Mouse (Mus musculus) neural tube, embryonic 13.5 days (tissue): ENCODE results near the gene Adrm1. TPM values are rescaled to one million over a fixed set of nuclear protein-coding genes. Genes with fewer than 3 reads are reported as not detected.

Source experiments
- ATAC-seq: fragments of 200-750 bp; cut with Nextera tagmentation; 2 replicates; pipeline ENCODE4 v1.8.0; 2017; ENCODE audit warnings: low read depth, mild to moderate bottlenecking, moderate TSS enrichment, moderate library complexity
- H3K27ac ChIP-seq: fragments of 300-500 bp; sonication (generic); replicated peaks from 2 replicates; pipeline ENCODE4 v1.5.1; 2015; ENCODE audit warnings: moderate library complexity, mild to moderate bottlenecking, inconsistent platforms
- H3K27me3 ChIP-seq: fragments of 300-500 bp; sonication (generic); 2 replicates; pipeline ENCODE4 v1.6.1; 2015; ENCODE audit warnings: mild to moderate bottlenecking, inconsistent platforms
- H3K36me3 ChIP-seq: fragments of 300-500 bp; sonication (generic); 2 replicates; pipeline ENCODE4 v1.6.1; 2015; ENCODE audit warnings: mild to moderate bottlenecking, inconsistent platforms
- H3K4me1 ChIP-seq: fragments of 300-500 bp; sonication (generic); replicated peaks from 2 replicates; pipeline ENCODE4 v1.6.1; 2015; ENCODE audit warnings: inconsistent platforms
- H3K4me2 ChIP-seq: fragments of 300-500 bp; sonication (generic); 2 replicates; pipeline ENCODE4 v1.6.1; 2015; ENCODE audit warnings: inconsistent platforms, mild to moderate bottlenecking, moderate library complexity
- H3K4me3 ChIP-seq: fragments of 300-500 bp; sonication (generic); 2 replicates; pipeline ENCODE4 v1.5.1; 2015; ENCODE audit warnings: mild to moderate bottlenecking, inconsistent platforms
- H3K9ac ChIP-seq: fragments of 300-500 bp; sonication (generic); 2 replicates; pipeline ENCODE4 v1.6.1; 2015; ENCODE audit warnings: moderate library complexity, mild to moderate bottlenecking, inconsistent platforms
- H3K9me3 ChIP-seq: fragments of 300-500 bp; sonication (generic); 2 replicates; pipeline ENCODE4 v1.6.1; 2016; ENCODE audit warnings: inconsistent platforms
- WGBS: fragments of 180-500 bp; shearing (Covaris S2); methylation state at CpG from one replicate; pipeline ENCODE4 v1.1.7; 2015; 5-methylcytosine and 5-hydroxymethylcytosine counted together
- polyA plus RNA-seq: library from polyadenylated mRNA; unstranded; fragments of >200 nt; fragmentation: Nextera tagmentation; extraction: Ambion mirVana; gene quantifications from 2 replicates; pipeline ENCODE4 v1.2.1, GENCODE M21; 2015

Adrm1 gene
- polyA plus RNA-seq, 1 experiment from 2014 or later, result 208 TPM

- no peak overlapping the region for H3K27ac ChIP-seq
- no peaks in the 10 kb centered on the region for H3K9me3 ChIP-seq
- ATAC-seq, result no peak
- H3K36me3 ChIP-seq, result no peaks in the 10 kb centered on the region
- no peak overlapping the region for H3K4me3 ChIP-seq
- H3K4me1 ChIP-seq, result peaks cover 39% of the 10 kb centered on the region
- no peaks in the 10 kb centered on the region for H3K27me3 ChIP-seq
- no peak overlapping the region for H3K9ac ChIP-seq
- H3K4me2 ChIP-seq, result no peak overlapping the region
- 44% methylated on average over 7 of the region's 7 CpGs for WGBS
Measured at GRCm38 (mm10) chr2:180207840-180208239, 36.6 kb downstream of the Adrm1 start.

DNA sequence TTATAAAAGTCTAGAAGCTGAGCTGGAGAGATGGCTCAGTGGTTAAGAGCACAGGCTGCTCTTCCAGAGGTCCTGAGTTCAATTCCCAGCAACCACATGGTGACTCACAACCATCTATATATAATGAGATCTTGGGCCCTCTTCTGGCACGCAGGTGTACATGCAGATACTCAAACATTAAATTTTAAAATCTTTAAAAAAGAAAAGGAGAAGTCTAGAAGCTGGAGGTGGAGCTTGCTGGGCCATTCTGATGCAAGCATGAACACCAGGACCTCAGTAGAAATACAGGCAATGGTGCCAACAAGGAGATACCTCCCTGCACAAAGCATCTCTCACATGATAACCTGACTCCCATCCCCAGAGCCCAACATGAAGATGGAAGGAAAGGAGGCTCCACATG, 37.7 kb downstream of the Adrm1 start:
- Histone ChIP-seq H3K9me3 (no peaks in the 10 kb centered on the region), H3K4me3 (no peak overlapping the region), H3K4me2 (no peak overlapping the region), H3K27ac (no peak overlapping the region), H3K9ac (no peak overlapping the region), H3K27me3 (no peaks in the 10 kb centered on the region), H3K4me1 (peaks cover 33% of the 10 kb centered on the region), H3K36me3 (no peaks in the 10 kb centered on the region)
- 95% methylated on average over 1 of the region's 1 CpGs for WGBS
- no peak for ATAC-seq

- Histone ChIP-seq H3K27me3 (no peaks in the 10 kb centered on the region), H3K4me2 (no peak overlapping the region), H3K27ac (no peak overlapping the region), H3K4me3 (no peak overlapping the region), H3K9me3 (no peaks in the 10 kb centered on the region), H3K9ac (no peak overlapping the region), H3K36me3 (no peaks in the 10 kb centered on the region), H3K4me1 (peaks cover 20% of the 10 kb centered on the region)
- 92% methylated on average over 3 of the region's 3 CpGs for WGBS
- no peak for ATAC-seq
Measured at GRCm38 (mm10) chr2:180212255-180212654, 41.0 kb downstream of the Adrm1 start.

- Histone ChIP-seq H3K27ac (no peak overlapping the region), H3K4me2 (no peak overlapping the region), H3K4me1 (peaks cover 28% of the 10 kb centered on the region), H3K36me3 (no peaks in the 10 kb centered on the region), H3K9me3 (no peaks in the 10 kb centered on the region), H3K9ac (no peak overlapping the region), H3K4me3 (no peak overlapping the region), H3K27me3 (no peaks in the 10 kb centered on the region)
- ATAC-seq, result no peak
- WGBS, result 83% methylated on average over 4 of the region's 4 CpGs
Measured at GRCm38 (mm10) chr2:180214352-180214978, 43.2 kb downstream of the Adrm1 start.

GRCm38 (mm10) chr2:180215011-180215461, 43.8 kb downstream of the Adrm1 start:
- 74% methylated on average over 8 of the region's 8 CpGs for WGBS
- Histone ChIP-seq H3K27ac (no peak overlapping the region), H3K9me3 (no peaks in the 10 kb centered on the region), H3K9ac (no peak overlapping the region), H3K36me3 (no peaks in the 10 kb centered on the region), H3K27me3 (no peaks in the 10 kb centered on the region), H3K4me3 (no peak overlapping the region), H3K4me1 (peaks cover 28% of the 10 kb centered on the region), H3K4me2 (no peak overlapping the region)
- no peak for ATAC-seq

- Histone ChIP-seq H3K27me3 (no peaks in the 10 kb centered on the region), H3K27ac (no peak overlapping the region), H3K4me3 (no peak overlapping the region), H3K9ac (no peak overlapping the region), H3K9me3 (no peaks in the 10 kb centered on the region), H3K36me3 (no peaks in the 10 kb centered on the region), H3K4me1 (peaks cover 28% of the 10 kb centered on the region), H3K4me2 (no peak overlapping the region)
- WGBS, result 70% methylated on average over 6 of the region's 6 CpGs
- ATAC-seq, result no peak
Measured at GRCm38 (mm10) chr2:180215951-180216350, 44.7 kb downstream of the Adrm1 start.

DNA sequence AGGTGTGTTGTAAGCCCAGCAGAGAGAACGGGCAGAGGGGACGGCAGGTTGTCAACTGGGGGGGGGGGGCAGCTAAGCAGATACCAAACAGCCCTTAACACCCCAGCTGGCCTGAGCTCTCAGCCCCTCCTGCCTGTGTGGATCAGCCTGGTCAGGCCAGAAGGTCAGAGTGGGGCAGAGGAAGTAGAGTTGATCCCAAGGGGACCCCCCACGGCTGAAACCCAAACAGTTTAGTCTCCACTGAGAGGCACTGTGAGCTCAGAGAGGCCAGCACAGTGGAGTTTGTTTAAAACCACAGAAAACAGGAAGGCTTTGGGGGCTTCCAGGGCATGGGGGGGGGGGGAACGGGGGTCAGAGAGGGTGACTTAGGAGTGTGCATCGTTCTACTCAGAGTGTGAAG, 45.6 kb downstream of the Adrm1 start:
- no peak overlapping the region for H3K4me3 ChIP-seq
- H3K27ac ChIP-seq, result no peak overlapping the region
- H3K9ac ChIP-seq, result no peak overlapping the region
- ATAC-seq, result no peak
- H3K4me2 ChIP-seq, result no peak overlapping the region
- no peaks in the 10 kb centered on the region for H3K36me3 ChIP-seq
- 67% methylated on average over 5 of the region's 5 CpGs for WGBS
- H3K27me3 ChIP-seq, result no peaks in the 10 kb centered on the region
- no peaks in the 10 kb centered on the region for H3K9me3 ChIP-seq
- H3K4me1 ChIP-seq, result peaks cover 28% of the 10 kb centered on the region

DNA sequence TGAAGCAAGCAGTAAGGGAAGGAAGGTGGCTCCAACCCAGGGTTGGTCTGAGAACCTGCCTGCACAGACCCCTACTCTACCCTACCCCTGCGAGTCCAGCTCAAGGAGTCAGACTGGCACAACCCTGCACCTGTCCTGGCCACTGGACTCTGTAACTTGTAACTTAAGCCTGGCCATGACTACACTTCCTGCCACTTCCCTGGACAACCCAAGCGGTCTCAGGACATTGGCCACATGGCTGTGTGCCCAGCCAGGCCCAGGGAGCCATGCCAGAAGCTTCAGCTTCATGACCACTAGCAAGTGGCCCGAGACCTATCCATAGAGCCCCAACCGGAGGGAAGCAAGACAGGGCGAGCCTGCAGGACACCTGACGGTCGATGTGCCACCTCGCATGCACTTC, 46.3 kb downstream of the Adrm1 start:
- H3K36me3 ChIP-seq, result no peaks in the 10 kb centered on the region
- no peak overlapping the region for H3K4me3 ChIP-seq
- H3K9me3 ChIP-seq, result no peaks in the 10 kb centered on the region
- no peak overlapping the region for H3K27ac ChIP-seq
- no peak for ATAC-seq
- H3K4me2 ChIP-seq, result no peak overlapping the region
- 0 out of 2 replicates have a peak, but pooled peaks cover under 1% of the 10 kb centered on the region for H3K27me3 ChIP-seq
- WGBS, result 89% methylated on average over 8 of the region's 8 CpGs
- no peak overlapping the region for H3K9ac ChIP-seq
- H3K4me1 ChIP-seq, result peaks cover 35% of the 10 kb centered on the region

DNA sequence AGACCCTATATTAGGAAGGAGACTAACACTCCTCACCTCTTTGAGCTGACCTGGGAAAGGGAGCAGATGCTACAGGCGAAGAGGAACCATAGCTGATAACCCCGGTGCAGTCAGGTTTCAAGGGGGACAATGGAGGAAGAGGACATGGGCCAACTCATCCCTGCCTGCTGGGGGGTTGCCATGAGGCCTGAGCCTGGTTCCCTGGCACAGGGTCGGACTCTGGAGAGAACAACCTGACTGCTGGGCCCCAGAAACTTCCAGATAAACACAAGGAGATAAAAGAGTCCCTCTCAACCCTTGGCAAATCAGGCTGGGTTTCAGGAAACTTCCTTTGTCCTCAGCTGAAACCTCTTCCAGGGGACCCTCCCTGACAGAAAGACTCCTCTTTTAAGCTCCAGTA, 47.0 kb downstream of the Adrm1 start:
- no peak overlapping the region for H3K4me2 ChIP-seq
- peaks cover 7% of the 10 kb centered on the region for H3K27me3 ChIP-seq
- no peaks in the 10 kb centered on the region for H3K36me3 ChIP-seq
- H3K27ac ChIP-seq, result peak overlapping the region; percentile 23; the same call in 1 of the 2 replicates
- no peak overlapping the region for H3K4me3 ChIP-seq
- WGBS, result 78% methylated on average over 3 of the region's 3 CpGs
- no peak for ATAC-seq
- no peak overlapping the region for H3K9ac ChIP-seq
- no peaks in the 10 kb centered on the region for H3K9me3 ChIP-seq
- H3K4me1 ChIP-seq, result peaks cover 39% of the 10 kb centered on the region

- Histone ChIP-seq H3K27me3 (peaks cover 12% of the 10 kb centered on the region), H3K9ac (no peak overlapping the region), H3K27ac (peak overlapping the region; percentile 23; the same call in 1 of the 2 replicates), H3K9me3 (no peaks in the 10 kb centered on the region), H3K4me1 (peaks cover 39% of the 10 kb centered on the region), H3K36me3 (no peaks in the 10 kb centered on the region), H3K4me3 (no peak overlapping the region), H3K4me2 (no peak overlapping the region)
- 40% methylated on average over 5 of the region's 5 CpGs for WGBS
- ATAC-seq, result no peak
Measured at GRCm38 (mm10) chr2:180218677-180219076, 47.4 kb downstream of the Adrm1 start.

DNA sequence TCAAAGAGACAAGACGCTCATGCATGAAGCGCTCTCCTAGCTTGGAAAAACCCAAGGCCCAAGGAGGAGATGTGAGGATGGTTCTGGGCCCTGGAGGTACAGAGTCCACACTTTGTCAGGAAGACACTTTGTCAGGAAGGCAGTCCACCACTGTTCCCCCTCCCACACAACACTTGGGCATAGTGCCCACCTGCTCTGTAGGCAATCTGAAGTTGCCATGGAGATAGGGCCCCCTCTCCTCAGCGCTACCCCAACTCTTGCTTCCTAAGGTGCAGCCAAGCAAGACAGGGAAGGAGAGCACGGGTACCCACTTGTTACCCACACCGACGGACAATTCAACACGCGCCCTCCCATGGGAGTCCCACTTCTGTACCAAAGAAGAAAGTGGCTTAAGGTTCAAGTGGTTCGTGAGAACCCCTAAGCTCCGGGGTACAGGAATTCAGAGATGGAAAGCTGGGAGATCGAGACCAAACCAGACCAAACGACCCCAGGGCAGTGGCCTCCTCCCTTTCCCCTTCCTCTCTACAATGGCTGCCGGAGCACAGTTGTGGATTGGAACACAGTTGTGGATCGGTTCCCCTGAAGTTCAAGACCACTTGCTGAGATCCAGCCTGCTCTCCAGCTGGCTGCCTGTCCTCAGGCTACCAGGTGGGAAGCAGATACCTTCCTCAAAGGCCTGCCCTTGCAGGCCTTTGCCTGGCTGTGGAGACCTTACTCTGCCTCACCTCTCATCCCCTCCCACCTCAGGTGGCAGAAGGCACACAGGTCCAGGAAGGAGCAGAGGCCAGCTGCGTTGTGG, 48.1 kb downstream of the Adrm1 start:
- H3K4me1 ChIP-seq, result peaks cover 38% of the 10 kb centered on the region
- no peak for ATAC-seq
- WGBS, result 81% methylated on average over 15 of the region's 15 CpGs
- H3K36me3 ChIP-seq, result no peaks in the 10 kb centered on the region
- H3K9me3 ChIP-seq, result no peaks in the 10 kb centered on the region
- no peak overlapping the region for H3K4me3 ChIP-seq
- H3K9ac ChIP-seq, result no peak overlapping the region
- peaks cover 18% of the 10 kb centered on the region for H3K27me3 ChIP-seq
- H3K4me2 ChIP-seq, result no peak overlapping the region
- 0 out of 2 replicates have a peak overlapping the region, but pooled peaks have one; percentile 23 for H3K27ac ChIP-seq

DNA sequence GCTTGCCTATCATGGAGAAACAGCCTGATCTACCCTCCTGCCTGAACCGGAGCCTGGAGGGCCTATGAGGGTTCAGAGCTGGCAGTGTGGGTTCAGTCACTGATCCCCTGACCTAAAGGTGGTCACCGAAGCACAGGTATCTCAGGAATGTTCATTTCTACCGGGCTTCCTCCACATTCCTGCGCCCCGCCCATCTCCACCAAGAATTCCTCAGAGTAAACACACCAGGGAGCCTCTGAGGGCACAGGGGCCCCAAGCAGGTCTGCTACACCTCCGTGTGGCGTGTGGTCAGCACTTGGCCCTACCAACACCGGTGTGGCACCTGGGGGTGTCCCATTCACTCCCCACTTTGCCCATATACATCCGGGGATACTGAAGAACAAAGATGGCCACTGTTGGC, 48.9 kb downstream of the Adrm1 start:
- no peak overlapping the region for H3K9ac ChIP-seq
- 81% methylated on average over 9 of the region's 9 CpGs for WGBS

More for the DNA sequence above, 48.9 kb downstream of the Adrm1 start:
- Histone ChIP-seq H3K4me1 (peaks cover 36% of the 10 kb centered on the region), H3K36me3 (no peaks in the 10 kb centered on the region), H3K9me3 (no peaks in the 10 kb centered on the region), H3K4me2 (no peak overlapping the region), H3K4me3 (no peak overlapping the region), H3K27me3 (peaks cover 26% of the 10 kb centered on the region), H3K27ac (no peak overlapping the region)
- ATAC-seq, result no peak
